Mouse (Mus musculus) liver, adult 2 months (tissue): ENCODE measurements around the gene Fibin. TPM values are rescaled to one million over a fixed set of nuclear protein-coding genes. Genes with fewer than 3 reads are reported as not detected.

Experiments used
- DNase-seq: peaks from one replicate; pipeline ENCODE4 v3.0.0-alpha.2; 2011; ENCODE audit warnings: low read depth, low spot score; ENCODE audit errors: extremely low read depth
- H3K27ac ChIP-seq: fragments of 200-500 bp; replicated peaks from 2 replicates; pipeline ENCODE4 v1.5.1; 2012; ENCODE audit warnings: low read depth, mild to moderate bottlenecking, control low read depth, inconsistent platforms, low read length; ENCODE audit not compliant: insufficient read depth
- H3K27me3 ChIP-seq: fragments of 200-500 bp; 2 replicates; pipeline ENCODE4 v1.6.1; 2012; ENCODE audit warnings: mild to moderate bottlenecking, moderate library complexity, low read length, inconsistent platforms; ENCODE audit not compliant: control insufficient read depth, insufficient read depth
- H3K36me3 ChIP-seq: fragments of 200-500 bp; 2 replicates; pipeline ENCODE4 v1.6.1; 2012; ENCODE audit warnings: low read length, inconsistent platforms; ENCODE audit not compliant: control insufficient read depth, insufficient read depth
- H3K4me1 ChIP-seq: fragments of 200-500 bp; 2 replicates; pipeline ENCODE4 v1.6.1; 2011; ENCODE audit warnings: low read length; ENCODE audit not compliant: control insufficient read depth, insufficient read depth
- H3K4me3 ChIP-seq: fragments of 200-500 bp; 2 replicates; pipeline ENCODE4 v1.5.1; 2011; ENCODE audit warnings: low read depth, mild to moderate bottlenecking, control low read depth, low read length, moderate library complexity; ENCODE audit not compliant: insufficient read depth
- H3K79me2 ChIP-seq: fragments of 200-500 bp; 2 replicates; pipeline ENCODE4 v1.6.1; 2012; ENCODE audit warnings: inconsistent platforms, mild to moderate bottlenecking, low read length, moderate library complexity; ENCODE audit not compliant: control insufficient read depth, insufficient read depth
- H3K9ac ChIP-seq: fragments of 200-500 bp; 2 replicates; pipeline ENCODE4 v1.6.1; 2012; ENCODE audit warnings: low read depth, mild to moderate bottlenecking, control low read depth, inconsistent platforms, low read length
- CTCF ChIP-seq: fragments of 200-500 bp; IDR thresholded peaks from 2 replicates; pipeline ENCODE4 v1.5.1; 2011; ENCODE audit warnings: low read depth, low read length, control low read depth
- POLR2A ChIP-seq: fragments of 200-500 bp; IDR thresholded peaks from 2 replicates; pipeline ENCODE4 v1.6.1; 2011; ENCODE audit warnings: low read length, control low read depth; ENCODE audit not compliant: insufficient read depth; ENCODE audit errors: extremely low read depth
- WGBS: fragments of 180-500 bp; shearing (Covaris S2); methylation state at CpG from one replicate; pipeline ENCODE4 v1.1.7; 2018; 5-methylcytosine and 5-hydroxymethylcytosine counted together
- polyA plus RNA-seq: library from polyadenylated mRNA; depleted of rRNA; stranded (reverse); fragments of >200 nt; gene quantifications from 2 replicates; pipeline ENCODE4 v1.2.3, GENCODE M21; 2012
- total RNA-seq: library from RNA; depleted of rRNA; stranded (reverse); fragments of >200 nt; gene quantifications from 2 replicates; pipeline ENCODE4 v1.2.3, GENCODE M21; 2014

Fibin gene
- total and polyA plus RNA-seq, 2 experiments: 0.38 to 1.1 TPM

DNA sequence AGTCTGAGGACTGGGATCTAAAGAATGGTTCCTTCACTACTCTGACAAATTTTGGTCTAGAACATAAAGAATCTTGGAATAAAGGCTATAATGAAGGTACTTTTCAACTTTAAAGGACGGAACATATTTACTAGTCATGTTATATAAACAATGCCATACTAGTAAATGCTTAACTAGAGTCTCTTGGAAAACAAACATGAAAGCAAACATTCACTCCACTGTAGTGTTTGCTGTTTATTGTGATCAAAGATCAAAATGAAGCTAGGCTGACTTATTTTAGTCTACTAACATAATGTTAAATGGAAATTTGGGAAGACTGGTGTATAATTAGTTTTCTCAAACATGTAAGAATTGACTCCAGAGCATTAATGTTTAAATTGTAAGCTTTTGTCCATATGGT lies 43.7 kb downstream of the Fibin start:
- Histone ChIP-seq H3K27me3 (no peaks in the 10 kb centered on the region), H3K4me1 (peaks cover 11% of the 10 kb centered on the region), H3K36me3 (no peaks in the 10 kb centered on the region), H3K9ac (no peak overlapping the region), H3K27ac (peak overlapping the region; percentile 72), H3K4me3 (no peak overlapping the region), H3K79me2 (no peaks in the 10 kb centered on the region)
- 22% methylated on average over 1 of the region's 1 CpGs for WGBS
- TF ChIP-seq POLR2A: no peak
- peak; percentile 91 for DNase-seq

DNA sequence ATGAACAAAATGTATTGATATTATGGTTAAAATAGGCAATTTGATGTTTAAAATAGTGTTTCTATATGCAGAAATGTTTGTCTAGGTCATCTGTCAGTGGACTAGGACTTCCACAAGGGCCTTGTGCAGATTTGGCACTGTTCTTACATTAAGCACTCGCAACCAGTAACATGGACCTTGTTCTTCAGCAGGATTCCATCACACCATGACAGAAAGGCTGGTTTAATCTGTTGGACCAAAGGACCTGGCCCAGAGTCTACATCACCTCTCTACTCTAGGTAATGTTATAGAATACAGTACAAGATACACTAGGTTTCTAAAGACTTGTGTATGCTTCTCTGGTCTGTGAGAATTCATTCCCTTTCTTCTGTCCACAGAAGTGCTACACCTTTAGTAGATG lies 44.3 kb downstream of the Fibin start:
- no peaks in the 10 kb centered on the region for H3K36me3 ChIP-seq
- peak overlapping the region; percentile 72 for H3K27ac ChIP-seq
- no peak overlapping the region for H3K9ac ChIP-seq
- peaks cover 14% of the 10 kb centered on the region for H3K4me1 ChIP-seq
- no peaks in the 10 kb centered on the region for H3K79me2 ChIP-seq
- H3K27me3 ChIP-seq: no peaks in the 10 kb centered on the region
- WGBS: 18% methylated on average over 1 of the region's 1 CpGs
- DNase-seq: peak; percentile 89
- no peak overlapping the region for H3K4me3 ChIP-seq
- TF ChIP-seq POLR2A (no peak), CTCF (no peak)

DNA sequence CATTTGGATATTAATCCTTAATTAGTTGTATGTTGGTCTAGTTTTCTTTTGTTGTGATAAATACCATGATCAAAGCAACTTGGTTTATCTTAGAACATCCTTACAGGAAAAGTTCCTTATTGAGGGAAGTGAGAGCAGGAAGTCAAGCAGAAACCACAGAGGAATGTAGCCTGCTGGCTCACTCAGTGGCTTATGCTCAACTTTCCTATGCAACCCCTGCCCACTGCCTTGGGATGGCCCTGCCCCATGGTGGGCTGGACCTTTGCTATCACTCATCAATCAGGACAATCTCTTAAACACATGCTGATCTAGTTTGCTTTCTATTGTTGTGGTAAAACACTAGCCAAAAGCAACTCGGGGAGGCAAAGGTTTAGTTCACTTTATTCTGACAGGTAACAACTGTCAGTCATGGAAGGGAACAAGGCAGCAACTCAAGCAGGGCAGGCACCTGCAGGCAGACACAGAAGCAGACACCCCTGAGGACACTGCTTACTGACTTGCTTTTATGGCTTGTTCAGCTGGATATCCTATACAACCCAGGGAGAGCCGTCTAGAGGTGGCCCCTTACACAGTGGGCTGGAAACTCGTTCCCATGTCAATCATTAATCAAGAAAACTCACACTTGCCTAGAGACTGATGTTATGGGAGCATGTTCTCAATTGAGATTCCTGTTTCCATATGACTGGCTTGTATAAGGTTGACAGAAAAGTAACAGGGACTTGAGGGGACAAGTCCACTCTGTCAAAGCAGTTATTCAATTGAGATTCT lies 46.7 kb downstream of the Fibin start:
- H3K27me3 ChIP-seq: no peaks in the 10 kb centered on the region
- 14% methylated on average over 3 of the region's 3 CpGs for WGBS
- H3K79me2 ChIP-seq: no peaks in the 10 kb centered on the region; the same call in 1 of the 2 replicates
- peak; percentile 65 for DNase-seq
- peak overlapping the region; percentile 89 for H3K27ac ChIP-seq
- H3K36me3 ChIP-seq: no peaks in the 10 kb centered on the region
- H3K4me3 ChIP-seq: no peak overlapping the region
- peaks cover 17% of the 10 kb centered on the region for H3K4me1 ChIP-seq
- no peak for TF ChIP-seq CTCF
- TF ChIP-seq POLR2A: no peak
- H3K9ac ChIP-seq: 0 out of 2 replicates have a peak overlapping the region, but pooled peaks have one; percentile 34

DNA sequence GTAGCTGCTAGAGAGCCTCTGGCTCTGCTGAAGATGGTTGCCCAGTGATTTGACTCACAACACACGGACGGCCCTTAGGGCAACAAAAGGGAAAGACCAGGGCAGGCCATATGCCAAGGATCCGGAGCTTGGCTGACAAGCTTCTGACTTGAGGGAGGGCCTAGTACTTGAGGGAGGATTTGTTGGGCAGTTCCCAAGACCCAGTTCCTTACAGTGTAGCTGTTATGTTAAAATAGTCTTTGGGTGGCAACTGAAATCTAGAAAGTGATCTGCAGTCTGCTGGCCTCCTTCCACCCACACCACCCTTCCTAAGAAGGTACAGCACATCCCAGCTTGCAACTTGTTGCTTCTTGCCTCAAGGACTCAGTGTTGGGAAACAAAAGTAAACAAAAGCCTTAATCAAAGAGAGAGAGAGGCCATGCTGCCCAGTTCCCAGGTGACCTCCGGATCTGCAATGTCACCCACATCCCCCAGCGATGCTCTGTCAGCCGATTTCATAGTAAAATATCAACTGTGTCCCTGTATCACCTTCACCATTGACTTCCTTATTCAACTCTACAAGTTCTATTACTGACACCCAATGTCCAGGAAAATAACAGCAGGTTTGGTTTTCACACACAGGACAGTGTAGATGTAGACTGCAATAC lies 48.4 kb downstream of the Fibin start, which contains the start of gene Bbox1:
Gene Bbox1, minus strand, starts transcription at position 52 of the 647 bp plus-strand sequence.
- Histone ChIP-seq H3K4me3 (peak within 1 kb of the TSS; percentile 48), H3K9ac (peak within 1 kb of the TSS; percentile 53), H3K4me1 (peaks cover 14% of the 10 kb centered on the region), H3K36me3 (no peaks in the 10 kb centered on the region), H3K79me2 (no peaks in the 10 kb centered on the region; the same call in 1 of the 2 replicates), H3K27me3 (no peaks in the 10 kb centered on the region), H3K27ac (peak within 1 kb of the TSS; percentile 87)
- WGBS: 18% methylated on average over 6 of the region's 6 CpGs
- no peak for TF ChIP-seq POLR2A
- TF ChIP-seq CTCF: peak; percentile 38; the same call in 1 of the 2 replicates
- DNase-seq: peak; percentile 99

DNA sequence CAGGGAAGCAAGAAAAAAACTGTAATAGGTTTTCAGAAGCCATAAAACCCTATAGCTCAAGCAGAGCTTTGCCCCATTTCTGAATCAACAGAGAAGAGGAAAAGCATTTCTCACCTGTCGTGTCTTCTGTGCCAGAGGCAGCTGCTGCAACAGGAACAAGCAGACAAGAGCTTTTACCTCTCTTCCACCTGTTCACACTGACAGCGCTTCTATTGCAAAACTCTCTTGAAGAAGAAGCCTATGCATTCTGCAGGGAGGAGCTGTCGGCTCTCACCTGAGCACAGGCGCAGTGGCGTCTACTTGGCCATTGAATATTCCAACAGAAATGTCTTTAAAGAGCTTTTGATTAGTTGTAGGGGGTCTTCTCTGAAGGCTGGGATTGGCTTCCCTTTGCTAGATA lies 48.9 kb downstream of the Fibin start:
- no peak for TF ChIP-seq CTCF
- TF ChIP-seq POLR2A: no peak
- H3K79me2 ChIP-seq: no peaks in the 10 kb centered on the region; the same call in 1 of the 2 replicates
- peak overlapping the region; percentile 23 for H3K4me3 ChIP-seq
- WGBS: 44% methylated on average over 5 of the region's 5 CpGs
- peak overlapping the region; percentile 87 for H3K27ac ChIP-seq
- no peaks in the 10 kb centered on the region for H3K36me3 ChIP-seq
- H3K4me1 ChIP-seq: peaks cover 14% of the 10 kb centered on the region
- peak; percentile 63 for DNase-seq
- no peaks in the 10 kb centered on the region for H3K27me3 ChIP-seq
- H3K9ac ChIP-seq: peak overlapping the region; percentile 31; the same call in 1 of the 2 replicates
